Mouse (Mus musculus) megakaryocyte-erythroid progenitor cell, adult 5 weeks (primary cell): ENCODE data around the gene Tmem87a. TPM values are rescaled to one million over a fixed set of nuclear protein-coding genes. Genes with fewer than 3 reads are reported as not detected.

Source experiments
- polyA plus RNA-seq: library from polyadenylated mRNA; stranded (reverse); fragments of >175 nt; gene quantifications from 2 replicates; pipeline ENCODE4 v1.2.3, GENCODE M21; 2012

Gene Tmem87a
- polyA plus RNA-seq: 2.0 TPM in 2 replicates

DNA sequence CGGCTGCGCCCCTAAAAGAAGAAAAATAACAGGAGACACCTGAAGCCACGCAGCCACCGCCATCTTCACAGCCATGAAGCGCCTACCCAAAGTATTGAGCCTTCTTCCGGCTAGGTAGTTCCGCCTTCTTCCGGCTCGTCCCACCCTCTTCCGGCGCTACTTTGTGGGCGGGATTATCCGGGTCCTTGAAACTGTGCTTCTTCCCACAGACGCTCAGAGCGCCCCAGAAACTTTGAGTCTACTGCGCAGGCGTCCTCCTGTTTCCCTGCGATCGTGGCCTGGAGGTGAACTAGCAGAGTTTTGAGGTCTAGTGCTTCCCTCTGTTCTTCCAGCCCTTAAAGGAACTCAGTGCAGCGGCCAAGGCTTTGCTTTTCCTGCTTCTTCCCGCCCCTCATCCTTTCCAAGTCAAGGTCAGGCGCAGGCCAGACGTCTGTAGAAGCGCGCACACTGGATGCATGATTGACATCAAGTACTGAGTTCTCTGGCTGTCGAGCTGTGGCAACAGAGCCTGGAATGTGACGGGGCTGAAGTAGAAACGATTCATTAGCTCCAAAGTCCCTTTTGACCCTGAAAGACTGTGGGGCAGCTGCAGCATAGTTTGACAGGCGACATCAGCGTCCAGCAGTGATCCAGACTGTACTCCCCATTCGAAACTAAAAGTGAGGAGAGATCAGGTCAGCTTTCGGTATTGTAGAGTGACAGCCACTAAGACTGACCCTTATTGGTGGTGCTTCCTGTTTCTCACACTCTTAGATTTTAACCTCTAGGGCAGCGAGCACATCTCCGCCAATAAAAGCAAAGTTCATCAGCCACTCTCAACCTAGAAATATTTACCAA, at the start of gene Tmem87a:
Gene Tmem87a (minus strand): TSS at position 128 of the 837 bp plus-strand sequence.

DNA sequence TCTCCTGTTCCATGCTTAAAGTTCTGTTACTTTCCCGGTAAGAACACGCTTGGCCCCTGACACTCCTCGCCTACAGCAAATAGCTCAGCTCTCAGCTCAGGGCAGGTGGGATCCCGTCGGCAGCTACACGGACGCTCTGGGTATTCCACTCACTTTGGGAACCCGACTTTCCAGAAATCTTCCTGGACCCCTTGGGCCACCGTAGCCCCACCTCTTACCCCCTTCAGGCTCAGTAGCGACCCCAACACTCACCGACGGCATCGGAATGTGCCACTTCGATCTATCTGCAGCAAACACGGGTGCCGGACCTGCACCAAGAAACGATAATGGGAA, 294 bp downstream of the Tmem87a start, which contains the start of gene Ganc:
Gene Ganc (plus strand): TSS at position 244 of the 333 bp plus-strand sequence.

DNA sequence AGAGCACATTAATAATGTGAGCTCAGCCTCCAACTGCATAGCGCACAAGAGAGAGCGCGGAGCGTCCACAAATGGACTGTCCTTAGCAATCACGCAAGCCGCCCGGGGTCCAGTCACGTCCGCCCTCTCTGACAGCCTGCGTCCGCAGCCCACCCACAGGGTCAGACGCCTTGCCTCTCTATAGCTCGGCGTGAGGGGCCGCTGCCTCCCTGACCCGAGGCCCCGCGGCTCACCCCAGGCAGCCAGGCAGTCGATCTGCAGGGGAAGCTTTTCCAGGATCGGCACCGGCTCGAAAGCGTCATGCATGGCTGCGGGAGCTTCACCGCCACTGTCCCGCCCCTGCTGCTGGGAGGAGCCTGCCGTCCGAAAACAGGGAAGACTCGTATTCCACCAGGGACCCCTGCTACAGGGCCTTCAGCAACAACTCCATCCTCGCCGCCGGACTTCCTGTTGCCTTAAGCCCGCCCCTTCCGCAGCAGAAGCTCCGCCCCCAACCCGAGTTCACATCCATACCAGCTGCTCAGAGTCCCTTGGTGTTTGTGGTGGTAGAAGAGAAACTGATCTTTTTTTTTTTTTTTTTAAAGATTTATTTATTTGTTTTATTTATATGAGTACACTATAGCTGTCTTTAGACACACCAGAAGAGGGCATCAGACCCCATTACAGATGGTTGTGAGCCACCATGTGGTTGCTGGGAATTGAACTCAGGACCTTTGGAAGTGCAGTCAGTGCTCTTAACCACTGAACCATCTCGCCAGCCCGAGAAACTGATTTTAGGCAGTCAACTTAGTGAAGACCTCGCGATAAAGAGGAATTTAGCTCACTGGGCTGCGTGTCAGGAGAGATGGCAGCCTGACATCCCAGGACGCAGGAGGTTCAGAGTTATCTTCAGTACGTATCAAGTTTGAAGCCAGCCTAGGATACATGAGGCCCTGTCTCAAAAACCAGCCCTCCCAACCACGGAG, 50.9 kb downstream of the Tmem87a start, which contains the start of gene Vps39:
Gene Vps39 (minus strand): TSS at position 456 of the 965 bp plus-strand sequence.

DNA sequence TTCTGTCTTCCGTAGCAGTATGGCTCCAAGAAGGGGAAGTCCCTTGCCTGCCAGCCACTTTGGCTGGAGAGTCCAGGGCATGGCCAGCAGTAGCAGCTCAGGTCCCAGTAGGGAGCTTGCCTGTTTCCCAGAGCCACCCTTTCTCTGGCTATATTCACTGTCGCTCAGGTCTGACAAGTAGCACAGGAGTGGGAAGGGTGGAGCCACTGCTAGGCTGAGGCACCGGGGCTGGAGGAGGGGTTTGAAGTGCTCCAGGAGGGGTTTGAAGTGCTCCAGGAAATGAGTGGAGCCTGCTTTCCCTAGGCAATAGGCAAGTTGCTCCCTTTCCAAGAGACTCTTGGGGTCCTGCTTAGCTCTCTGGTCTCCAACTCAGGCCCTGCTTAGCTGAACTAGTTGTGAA, 89.9 kb downstream of the Tmem87a start, which contains the start of gene Pla2g4f:
Gene Pla2g4f (minus strand): TSS at position 190 of the 400 bp plus-strand sequence.

Other genes with a start within 250 kb of the Tmem87a start
- 73.5 and 93.0 TPM in 2 replicates for gene Ehd4, start 249.5 kb downstream of the Tmem87a start, polyA plus RNA-seq
- not detected in 2 replicates for gene Pla2g4e, start 158.8 kb downstream of the Tmem87a start, polyA plus RNA-seq
- gene Pla2g4d, start 114.9 kb downstream of the Tmem87a start, polyA plus RNA-seq: not detected in 2 replicates
- 0.02 and 0.04 TPM in 2 replicates for gene Pla2g4f, start 89.9 kb downstream of the Tmem87a start, polyA plus RNA-seq
- 14.9 and 15.8 TPM in 2 replicates for gene Vps39, start 51.0 kb downstream of the Tmem87a start, polyA plus RNA-seq
- gene Ganc, start 217 bp downstream of the Tmem87a start, polyA plus RNA-seq: 2.9 and 4.1 TPM in 2 replicates
- 0.29 and 0.46 TPM in 2 replicates for gene Capn3, start 51.9 kb upstream of the Tmem87a start, polyA plus RNA-seq
- 36.5 and 45.0 TPM in 2 replicates for gene Zfp106, start 159.7 kb upstream of the Tmem87a start, polyA plus RNA-seq
- gene Snap23, start 163.6 kb upstream of the Tmem87a start, polyA plus RNA-seq: 8.8 and 11.2 TPM in 2 replicates
- 2.6 and 2.7 TPM in 2 replicates for gene Haus2, start 205.3 kb upstream of the Tmem87a start, polyA plus RNA-seq
- 1.7 and 1.9 TPM in 2 replicates for gene Lrrc57, start 205.4 kb upstream of the Tmem87a start, polyA plus RNA-seq
- gene Stard9, start 225.0 kb upstream of the Tmem87a start, polyA plus RNA-seq: 0.30 and 0.31 TPM in 2 replicates